Mouse (Mus musculus) lung, adult 2 months (tissue): ENCODE measurements around the gene Efs.
"Not testable (repeated sequence)": the region's sequence is repeated elsewhere in the genome, so short reads cannot be mapped to it uniquely, and the experiment has no call there.

ENCODE experiments used
- CTCF ChIP-seq: fragments of 200-500 bp; IDR thresholded peaks from 2 replicates; pipeline ENCODE4 v1.5.1; 2011; ENCODE audit warnings: mild to moderate bottlenecking, low read length, control low read depth; ENCODE audit not compliant: insufficient read depth
- POLR2A ChIP-seq: fragments of 200-500 bp; IDR thresholded peaks from 2 replicates; pipeline ENCODE4 v1.6.1; 2011; ENCODE audit warnings: low read depth, mild to moderate bottlenecking, control low read depth, low read length, borderline replicate concordance; ENCODE audit errors: extremely low read depth

DNA sequence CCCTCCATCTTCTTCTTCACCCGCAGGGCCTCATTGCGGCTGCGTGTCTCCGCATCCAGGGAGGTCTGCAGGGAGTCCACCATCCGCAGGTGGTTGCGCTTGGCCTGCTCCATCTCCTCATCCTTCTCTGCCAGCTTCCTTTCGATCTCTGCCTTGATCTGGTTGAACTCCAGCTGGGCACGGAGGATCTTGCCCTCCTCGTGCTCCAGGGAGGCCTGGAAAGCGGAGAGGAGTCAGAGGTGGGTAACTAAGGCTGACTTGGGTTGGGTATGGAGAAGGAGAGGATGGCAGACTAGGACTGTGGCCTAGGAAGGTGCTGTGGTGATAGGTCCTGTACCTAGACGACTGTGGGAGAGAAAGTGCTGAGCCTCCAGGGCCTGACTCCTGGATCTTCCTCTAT lies 21.1 kb upstream of the Efs start:
- not testable (repeated sequence) for TF ChIP-seq CTCF, POLR2A
